ENCODE assay signal across 30 mouse cellular contexts in genomic region chr4:131762211-131762784, GRCm38 (mm10).
A peak's percentile ranks its signal among the peaks of the same experiment; 100 is the strongest.
DNase-seq lines count a peak whose midpoint lies in the region; ATAC-seq lines count a peak whose summit lies in the region.
"Had no signal": no experiment of that assay in that cellular context is flagged by ENCODE, and none has a peak within 500 bp of the region (broad histone marks: within the 10 kb centered on the region; RNA-seq: fewer than 3 reads in every experiment).

No protein-coding gene starts in this region.

- H3K9me3 ChIP-seq in midbrain, embryonic 11.5 days (ENCODE audit: control insufficient read depth, low read length) = no peaks in the 10 kb centered on the region
- H3K9me3 ChIP-seq in midbrain, embryonic 10.5 days (replicated peaks) = no peaks in the 10 kb centered on the region
- H3K9me3 ChIP-seq: embryonic facial prominence, embryonic 13.5 days; forebrain, embryonic 10.5 days; forebrain, embryonic 15.5 days; G1E; heart, embryonic 10.5 days; heart, embryonic 15.5 days; limb, embryonic 13.5 days; lung, embryonic 15.5 days; midbrain, embryonic 12.5 days; neural tube, embryonic 12.5 days; stomach, embryonic 15.5 days had no signal

- H3K4me2 ChIP-seq in midbrain, embryonic 11.5 days = no peak overlapping the region
- H3K4me2 ChIP-seq: embryonic facial prominence, embryonic 13.5 days; forebrain, embryonic 15.5 days; heart, embryonic 15.5 days; limb, embryonic 13.5 days; liver, embryonic 11.5 days; lung, embryonic 15.5 days; midbrain, embryonic 12.5 days; neural tube, embryonic 12.5 days; stomach, embryonic 15.5 days had no signal

- peak; percentile 52 to 76 for DNase-seq in frontal cortex, adult 2 months (ENCODE audit: extremely low spot score in 1 of 2, low spot score in 1 of 2)
- no peak for DNase-seq in frontal cortex, postnatal 14 days (ENCODE audit: low spot score in 2 of 2)
- peak; percentile 72 for DNase-seq in midbrain, embryonic 11.5 days (ENCODE audit: low spot score, missing footprints)
- DNase-seq in midbrain, embryonic 10.5 days (ENCODE audit: low spot score) = no peak
- peak; percentile 32 for DNase-seq in right cerebral cortex, postnatal 14 days
- no peak for DNase-seq in thymus, postnatal 14 days
- no peak for DNase-seq in ovary, postnatal 14 days (ENCODE audit: low spot score)
- DNase-seq: adrenal gland, postnatal 14 days; cerebellum, adult 11-12 months; cerebellum, adult 9-11 months; gastrocnemius, postnatal 14 days; heart, adult 11 months; kidney, adult 8-10 months; kidney, postnatal 10 days; thymus, postnatal 25 days had no signal

- no peak overlapping the region for H3K9ac ChIP-seq in midbrain, embryonic 11.5 days (ENCODE audit: low read length)
- H3K9ac ChIP-seq: embryonic facial prominence, embryonic 13.5 days; forebrain, embryonic 15.5 days; heart, embryonic 15.5 days; limb, embryonic 13.5 days; lung, embryonic 15.5 days; midbrain, embryonic 12.5 days; neural tube, embryonic 12.5 days; stomach, embryonic 15.5 days had no signal

- WGBS in midbrain, embryonic 11.5 days = 85% methylated on average over 8 of the region's 8 CpGs
- 84% methylated on average over 8 of the region's 8 CpGs for WGBS in midbrain, embryonic 10.5 days

- no peaks in the 10 kb centered on the region for H3K36me3 ChIP-seq in midbrain, embryonic 11.5 days (ENCODE audit: control insufficient read depth, insufficient read depth, low read length)
- no peaks in the 10 kb centered on the region for H3K36me3 ChIP-seq in midbrain, embryonic 10.5 days
- H3K36me3 ChIP-seq: embryonic facial prominence, embryonic 13.5 days; forebrain, embryonic 10.5 days; forebrain, embryonic 15.5 days; heart, embryonic 10.5 days; heart, embryonic 15.5 days; limb, embryonic 13.5 days; lung, embryonic 15.5 days; midbrain, embryonic 12.5 days; neural tube, embryonic 12.5 days; stomach, embryonic 15.5 days had no signal

- no peak for ATAC-seq in midbrain, embryonic 11.5 days (ENCODE audit: low FRiP score)
- ATAC-seq: forebrain, embryonic 15.5 days; hindbrain, embryonic 16.5 days; Patski had no signal

- no peak overlapping the region for H3K4me3 ChIP-seq in midbrain, embryonic 11.5 days (ENCODE audit: low read depth, low read length)
- no peak overlapping the region for H3K4me3 ChIP-seq in midbrain, embryonic 10.5 days
- H3K4me3 ChIP-seq: embryonic facial prominence, embryonic 13.5 days; forebrain, embryonic 10.5 days; forebrain, embryonic 15.5 days; heart, embryonic 10.5 days; heart, embryonic 15.5 days; limb, embryonic 13.5 days; lung, embryonic 15.5 days; midbrain, embryonic 12.5 days; myocyte; neural tube, embryonic 12.5 days; stomach, embryonic 15.5 days had no signal

- H3K27me3 ChIP-seq in midbrain, embryonic 11.5 days (ENCODE audit: control insufficient read depth, insufficient read depth, low read length) = no peaks in the 10 kb centered on the region
- no peaks in the 10 kb centered on the region for H3K27me3 ChIP-seq in midbrain, embryonic 10.5 days (ENCODE audit: low read depth, poor library complexity, severe bottlenecking)
- H3K27me3 ChIP-seq: embryonic facial prominence, embryonic 13.5 days; forebrain, embryonic 15.5 days; heart, embryonic 15.5 days; limb, embryonic 13.5 days; lung, embryonic 15.5 days; midbrain, embryonic 12.5 days; neural tube, embryonic 12.5 days; Patski; stomach, embryonic 15.5 days had no signal

- no peaks in the 10 kb centered on the region for H3K4me1 ChIP-seq in midbrain, embryonic 11.5 days (ENCODE audit: control insufficient read depth, insufficient read depth, low read length)
- 0 out of 2 replicates have a peak, but pooled peaks cover 3% of the 10 kb centered on the region for H3K4me1 ChIP-seq in midbrain, embryonic 10.5 days
- H3K4me1 ChIP-seq: embryonic facial prominence, embryonic 13.5 days; forebrain, embryonic 15.5 days; heart, embryonic 10.5 days; heart, embryonic 15.5 days; limb, embryonic 13.5 days; lung, embryonic 15.5 days; neural tube, embryonic 12.5 days; stomach, embryonic 15.5 days had no signal

- no peak overlapping the region for H3K27ac ChIP-seq in midbrain, embryonic 11.5 days (ENCODE audit: low read depth, low read length)
- no peak overlapping the region for H3K27ac ChIP-seq in midbrain, embryonic 10.5 days (replicated peaks)
- H3K27ac ChIP-seq: embryonic facial prominence, embryonic 13.5 days; forebrain, embryonic 10.5 days; forebrain, embryonic 15.5 days; heart, embryonic 10.5 days; heart, embryonic 15.5 days; limb, embryonic 13.5 days; lung, embryonic 15.5 days; midbrain, embryonic 12.5 days; neural tube, embryonic 12.5 days; stomach, embryonic 15.5 days had no signal

Comparison
In these comparisons a context has a peak if more than half of its experiments do, and no peak if none do; other contexts are left out.
1. DNase-seq: peak in frontal cortex, adult 2 months (2 of 2), midbrain, embryonic 11.5 days (single experiment) and right cerebral cortex, postnatal 14 days (single experiment); none in frontal cortex, postnatal 14 days (0 of 2), midbrain, embryonic 10.5 days (single experiment), thymus, postnatal 14 days (single experiment) and ovary, postnatal 14 days (single experiment).